Mouse (Mus musculus) ES-E14 (cell line): ENCODE results near the gene Gm5089. TPM values are rescaled to one million over a fixed set of nuclear protein-coding genes. Genes with fewer than 3 reads are reported as not detected.
"Not testable (repeated sequence)": the region's sequence is repeated elsewhere in the genome, so short reads cannot be mapped to it uniquely, and the experiment has no call there.

Experiments used
- DNase-seq: peaks from one replicate; pipeline ENCODE4 v3.0.0-alpha.2; 2013; ENCODE audit warnings: low read depth, low spot score
- H3K27ac ChIP-seq: 2 replicates; pipeline ENCODE4 v1.5.1; 2012; ENCODE audit warnings: low read depth, mild to moderate bottlenecking, low read length, moderate library complexity, mixed read lengths; ENCODE audit not compliant: poor library complexity, insufficient read depth, severe bottlenecking
- H3K36me3 ChIP-seq: 2 replicates; pipeline ENCODE4 v1.6.1; 2012; ENCODE audit warnings: mild to moderate bottlenecking, low read length, moderate library complexity, mixed read lengths; ENCODE audit not compliant: control insufficient read depth, poor library complexity, insufficient read depth, severe bottlenecking
- H3K4me1 ChIP-seq, 2 experiments: fragments of 150-350 bp in 1 of 2; sonication (generic) in 1 of 2; 2 replicates each; pipeline ENCODE4 v1.6.1; 2012; ENCODE audit warnings: low read length in 2 of 2, mild to moderate bottlenecking in 1 of 2, mixed read lengths in 1 of 2; ENCODE audit not compliant: control insufficient read depth in 2 of 2, insufficient read depth in 2 of 2, poor library complexity in 1 of 2
- H3K4me3 ChIP-seq, 2 experiments: fragments of 150-350 bp in 1 of 2; sonication (generic) in 1 of 2; 2 replicates each; pipeline ENCODE4 v1.5.1; 2012; ENCODE audit warnings: low read length in 2 of 2, low read depth in 1 of 2, mild to moderate bottlenecking in 1 of 2, mixed read lengths in 1 of 2; ENCODE audit not compliant: insufficient read depth in 1 of 2, poor library complexity in 1 of 2, severe bottlenecking in 1 of 2
- H3K9ac ChIP-seq: 2 replicates; pipeline ENCODE4 v1.6.1; 2012; ENCODE audit warnings: low read depth, mild to moderate bottlenecking, low read length, mixed read lengths; ENCODE audit not compliant: poor library complexity, insufficient read depth, severe bottlenecking
- H3K9me3 ChIP-seq: fragments of 150-350 bp; sonication (generic); 2 replicates; pipeline ENCODE4 v1.6.1; 2012; ENCODE audit warnings: low read depth, mild to moderate bottlenecking, low read length; ENCODE audit not compliant: control insufficient read depth, insufficient read depth
- CHD2 ChIP-seq: IDR thresholded peaks from 2 replicates; pipeline ENCODE4 v1.6.1; 2014; ENCODE audit warnings: mild to moderate bottlenecking, low read depth, low read length, inconsistent platforms
- HCFC1 ChIP-seq: IDR thresholded peaks from 2 replicates; pipeline ENCODE4 v1.6.1; 2012; ENCODE audit warnings: low read length, inconsistent platforms, borderline replicate concordance; ENCODE audit not compliant: insufficient read depth
- MAFK ChIP-seq: IDR thresholded peaks from 2 replicates; pipeline ENCODE4 v1.6.1; 2014; ENCODE audit warnings: mild to moderate bottlenecking, low read depth, low read length, inconsistent platforms; ENCODE audit not compliant: insufficient read depth
- ZC3H11A ChIP-seq: IDR thresholded peaks from 2 replicates; pipeline ENCODE4 v1.6.1; 2012; ENCODE audit warnings: low read depth, mild to moderate bottlenecking, inconsistent platforms, low read length, borderline replicate concordance
- ZNF384 ChIP-seq: IDR thresholded peaks from 2 replicates; pipeline ENCODE4 v1.6.1; 2012; ENCODE audit warnings: low read depth, low read length, inconsistent platforms
- in situ Hi-C, 2 experiments: fragments of 600-800 bp; cut with MboI; formaldehyde crosslinking; loops; one replicate each; pipeline ENCODE4 v1.15.1; 2025; ENCODE audit warnings: low sequenced_read_pairs in 2 of 2, inconsistent platforms in 1 of 2; ENCODE audit not compliant: unreplicated experiment in 2 of 2
- total RNA-seq: library from RNA; depleted of rRNA; stranded (reverse); fragments of 300-350 nt; gene quantifications from 2 replicates; pipeline ENCODE4 v1.2.3, GENCODE M21; 2012

The Gm5089 gene
- total RNA-seq, 1 experiment = 0.31 TPM

DNA sequence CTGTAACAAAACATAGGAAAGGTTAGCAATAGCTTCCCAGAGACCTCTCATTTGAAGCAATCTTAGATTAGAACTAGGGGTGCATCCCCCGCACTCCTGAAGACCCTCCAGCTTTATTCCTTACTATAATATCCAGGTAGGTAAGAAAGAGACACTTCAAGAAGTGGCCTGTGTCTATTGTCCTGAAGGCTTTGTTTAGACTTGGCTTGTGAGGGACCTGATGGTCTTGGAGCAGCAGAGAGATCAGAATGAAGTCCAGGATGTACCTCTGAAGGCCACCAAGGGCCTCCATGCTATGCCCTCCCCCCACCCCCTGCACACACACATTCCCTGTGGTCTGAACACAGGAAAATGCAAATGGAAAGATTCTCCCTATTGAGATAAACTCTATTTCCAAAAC is 8.9 kb upstream of the Gm5089 start:
- H3K9me3 ChIP-seq = no peaks in the 10 kb centered on the region
- no peak overlapping the region for H3K27ac ChIP-seq
- no peak overlapping the region for H3K9ac ChIP-seq
- in situ Hi-C loops = no loop called here
- peaks cover 4 to 8% of the 10 kb centered on the region in 2 experiments; a peak in 3 of 4 replicates for H3K4me1 ChIP-seq
- H3K36me3 ChIP-seq = peaks cover 10% of the 10 kb centered on the region
- no peak for DNase-seq
- no peak overlapping the region for H3K4me3 ChIP-seq
- TF ChIP-seq HCFC1 = no peak
- no peak for TF ChIP-seq MAFK
- TF ChIP-seq ZC3H11A = no peak
- TF ChIP-seq ZNF384 = no peak
- no peak for TF ChIP-seq CHD2

DNA sequence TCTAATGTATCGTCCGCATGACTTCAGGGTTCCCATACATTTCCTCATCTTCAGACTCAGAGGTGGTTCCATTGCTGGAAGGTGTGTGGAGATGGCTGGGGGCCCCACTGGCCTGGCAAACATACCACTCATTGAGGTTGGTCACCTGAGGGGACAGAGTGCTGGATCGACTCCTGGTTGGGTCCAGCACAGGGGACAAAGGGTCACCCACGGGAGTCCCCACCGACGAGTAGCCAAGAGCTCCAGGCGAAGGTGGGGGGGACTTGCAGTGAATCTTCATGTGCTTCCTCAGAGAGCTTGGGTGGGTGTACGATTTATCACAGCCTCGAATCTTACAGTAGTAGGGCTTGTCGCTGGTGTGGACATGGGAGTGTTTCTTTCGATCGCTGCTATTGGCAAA is 8.4 kb upstream of the Gm5089 start:
- H3K36me3 ChIP-seq, DNase-seq, in situ Hi-C loops, H3K9me3 ChIP-seq, H3K9ac ChIP-seq, H3K27ac ChIP-seq, H3K4me1 ChIP-seq, H3K4me3 ChIP-seq: not testable (repeated sequence)

DNA sequence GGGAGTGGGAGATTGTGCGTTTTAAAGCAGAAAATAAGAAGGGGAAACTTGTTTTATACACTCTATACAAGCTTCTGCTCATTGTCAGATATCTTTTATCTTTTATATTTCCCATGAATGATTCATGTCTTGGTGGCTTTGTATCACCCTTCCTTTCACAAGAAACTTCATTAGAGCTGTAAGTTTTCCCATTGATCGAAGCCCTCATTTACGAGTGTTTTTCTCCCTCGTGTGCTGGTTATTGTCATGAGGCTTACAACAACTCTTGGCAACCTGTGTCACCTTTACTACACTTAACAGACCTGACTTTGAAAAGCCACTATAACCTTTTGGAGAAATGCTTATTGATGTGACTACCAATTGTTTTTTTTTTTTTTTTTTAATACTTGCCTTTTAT is 4.6 kb upstream of the Gm5089 start:
- Histone ChIP-seq H3K36me3 (peaks cover 7% of the 10 kb centered on the region), H3K4me3 (no peak overlapping the region), H3K4me1 (peaks cover 2 to 5% of the 10 kb centered on the region in 2 experiments; a peak in 3 of 4 replicates), H3K9ac (no peak overlapping the region), H3K9me3 (no peaks in the 10 kb centered on the region), H3K27ac (no peak overlapping the region)
- TF ChIP-seq ZC3H11A = no peak
- DNase-seq = no peak
- in situ Hi-C loops = no loop called here

DNA sequence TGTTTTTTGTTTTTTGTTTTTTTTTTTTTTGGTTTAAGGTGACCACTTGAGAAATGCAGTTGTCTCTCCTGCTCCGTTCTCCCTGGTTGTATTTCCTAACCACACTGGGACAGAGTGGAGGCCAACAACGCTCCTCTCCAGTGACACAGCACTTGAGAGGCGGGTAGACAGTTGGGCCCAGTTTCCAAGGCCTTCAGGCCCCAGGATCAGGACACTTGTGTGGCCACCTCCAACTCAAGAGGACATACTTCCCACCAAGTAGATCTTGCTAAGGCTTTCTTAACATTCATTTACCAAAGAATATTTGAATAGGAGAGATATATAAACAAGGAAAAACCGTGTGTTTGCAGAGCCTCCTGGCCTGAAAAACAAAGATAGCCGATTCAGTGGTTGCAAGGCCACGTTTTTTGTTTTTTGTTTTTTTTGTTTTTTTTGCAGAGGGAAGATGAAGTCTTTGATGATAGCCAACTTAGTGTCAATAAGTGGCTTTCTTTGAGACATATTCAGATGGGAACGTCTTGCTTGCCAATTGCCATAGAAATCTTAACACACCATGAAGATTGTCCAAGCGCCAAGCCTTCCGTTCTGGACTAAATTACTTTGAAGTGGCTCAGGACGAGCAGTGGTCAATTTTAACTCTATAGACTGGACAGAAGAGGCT is 4.1 kb upstream of the Gm5089 start:
- Histone ChIP-seq H3K4me3 (no peak overlapping the region), H3K27ac (no peak overlapping the region), H3K36me3 (peaks cover 5% of the 10 kb centered on the region), H3K9ac (no peak overlapping the region), H3K4me1 (peaks cover 2% of the 10 kb centered on the region in 2 experiments; a peak in 3 of 4 replicates), H3K9me3 (no peaks in the 10 kb centered on the region)
- in situ Hi-C loops = no loop called here
- TF ChIP-seq CHD2 (no peak), HCFC1 (no peak), ZNF384 (no peak), MAFK (no peak), ZC3H11A (no peak)
- no peak for DNase-seq

DNA sequence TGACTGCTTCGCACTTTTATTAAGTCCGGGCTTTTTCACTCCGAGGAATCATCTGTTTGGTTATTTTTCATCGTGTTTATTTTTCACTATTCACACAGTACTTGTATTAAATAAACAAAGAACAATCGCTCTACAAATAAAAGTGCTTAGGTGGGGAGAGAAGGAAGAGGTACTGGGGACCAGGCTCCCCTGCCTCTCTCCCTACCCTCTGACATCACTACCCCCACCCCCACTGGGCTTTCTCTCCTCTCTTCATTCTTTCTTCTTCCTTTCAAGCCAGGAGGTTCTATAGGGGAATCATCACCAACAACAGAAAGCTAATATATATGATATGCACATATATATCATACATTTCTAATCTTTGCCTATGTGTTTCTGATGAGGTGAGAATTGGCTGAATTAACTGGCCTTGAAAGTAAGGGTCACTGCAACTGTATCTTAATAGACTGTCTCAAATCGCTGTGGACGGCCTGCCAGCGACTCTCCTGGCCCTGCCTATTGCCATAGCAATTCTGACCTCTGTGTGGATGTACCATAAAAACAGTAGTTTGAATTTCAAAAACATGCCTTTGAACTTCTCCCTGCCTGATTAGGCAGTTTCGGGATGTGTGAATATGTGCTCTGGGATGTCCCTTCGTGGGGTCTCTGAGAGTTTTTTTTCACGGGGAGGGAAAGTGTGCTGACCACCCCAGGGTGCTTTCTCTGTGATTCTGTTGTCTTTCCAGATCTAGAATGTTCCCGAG is 3.3 kb upstream of the Gm5089 start:
- no peak for TF ChIP-seq ZNF384
- TF ChIP-seq CHD2 = no peak
- no peak for TF ChIP-seq HCFC1
- TF ChIP-seq MAFK = no peak
- no peak for TF ChIP-seq ZC3H11A
- peaks cover under 1% of the 10 kb centered on the region for H3K36me3 ChIP-seq
- H3K9me3 ChIP-seq = no peaks in the 10 kb centered on the region
- in situ Hi-C loops = no loop called here
- peaks cover 2% of the 10 kb centered on the region in 2 experiments; a peak in 3 of 4 replicates for H3K4me1 ChIP-seq
- peak overlapping the region in 1 of 2 experiments; percentile 6; a peak in 1 of 4 replicates for H3K4me3 ChIP-seq
- no peak overlapping the region for H3K27ac ChIP-seq
- DNase-seq = no peak
- no peak overlapping the region for H3K9ac ChIP-seq
